Mouse (Mus musculus) cerebellum, adult 2 months (tissue): ENCODE measurements around the gene Pla2g2d.

ENCODE experiments used
- CTCF ChIP-seq: fragments of 200-500 bp; IDR thresholded peaks from 2 replicates; pipeline ENCODE4 v1.5.1; 2011; ENCODE audit warnings: low read depth, mild to moderate bottlenecking, control low read depth, low read length, moderate library complexity, borderline replicate concordance; ENCODE audit not compliant: insufficient read depth
- POLR2A ChIP-seq: fragments of 200-500 bp; IDR thresholded peaks from 2 replicates; pipeline ENCODE4 v1.6.1; 2011; ENCODE audit warnings: low read length, control low read depth, borderline replicate concordance; ENCODE audit not compliant: insufficient read depth

GRCm38 (mm10) chr4:138737031-138737430 is 38.5 kb upstream of the Pla2g2d start, which contains the start of gene Ubxn10:
- no peak for TF ChIP-seq CTCF
- TF ChIP-seq POLR2A, result no peak
